Mouse (Mus musculus) layer of hippocampus, adult 11-12 months (tissue): ENCODE data around the gene Cadm2.

Source experiments
- DNase-seq: peaks from one replicate; pipeline ENCODE4 v3.0.0; 2022; ENCODE audit warnings: low spot score

The Cadm2 gene

GRCm38 (mm10) chr16:66955876-66956275 lies 664.8 kb downstream of the Cadm2 start:
- DNase-seq = no peak

DNA sequence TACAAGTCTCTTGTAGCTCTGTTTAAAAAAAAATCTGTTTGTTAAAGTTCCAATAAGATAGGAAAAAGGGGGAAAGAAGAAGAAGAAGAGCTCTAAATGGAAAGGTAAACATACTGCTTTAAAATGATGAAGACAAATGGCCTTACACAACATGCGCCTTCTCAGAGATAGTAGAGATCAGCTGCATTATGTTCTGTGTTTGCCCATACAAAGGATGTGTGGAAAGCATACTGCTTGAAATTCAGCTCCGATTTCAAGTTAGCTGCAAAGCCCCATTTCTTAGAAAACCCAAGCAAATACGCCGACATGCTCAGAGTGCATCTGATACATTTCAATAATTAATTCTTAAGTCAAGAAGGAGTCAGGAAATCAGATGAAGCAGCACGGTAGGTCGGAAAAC lies 684.4 kb downstream of the Cadm2 start:
- no peak for DNase-seq

DNA sequence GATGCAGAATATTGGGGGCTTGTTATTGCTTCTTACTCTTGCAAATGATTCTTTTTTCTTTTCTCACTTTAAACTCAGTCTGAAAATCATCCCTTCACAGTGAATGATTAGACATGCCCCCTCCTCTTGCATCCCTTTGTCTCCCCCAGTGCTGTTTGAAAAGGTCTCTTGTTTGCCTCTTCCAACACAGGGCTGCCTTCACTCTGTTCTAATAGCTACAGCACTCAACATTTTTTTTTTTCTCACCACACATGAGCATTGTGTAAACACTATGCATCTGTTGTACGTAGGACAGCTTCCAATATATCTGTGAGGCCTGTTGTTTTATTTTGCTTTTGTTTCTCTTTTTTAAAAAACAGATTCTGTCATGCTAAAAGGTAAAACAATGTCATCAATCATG lies 695.2 kb downstream of the Cadm2 start:
- DNase-seq = no peak

GRCm38 (mm10) chr16:66922753-66923152 lies 698.0 kb downstream of the Cadm2 start:
- no peak for DNase-seq

DNA sequence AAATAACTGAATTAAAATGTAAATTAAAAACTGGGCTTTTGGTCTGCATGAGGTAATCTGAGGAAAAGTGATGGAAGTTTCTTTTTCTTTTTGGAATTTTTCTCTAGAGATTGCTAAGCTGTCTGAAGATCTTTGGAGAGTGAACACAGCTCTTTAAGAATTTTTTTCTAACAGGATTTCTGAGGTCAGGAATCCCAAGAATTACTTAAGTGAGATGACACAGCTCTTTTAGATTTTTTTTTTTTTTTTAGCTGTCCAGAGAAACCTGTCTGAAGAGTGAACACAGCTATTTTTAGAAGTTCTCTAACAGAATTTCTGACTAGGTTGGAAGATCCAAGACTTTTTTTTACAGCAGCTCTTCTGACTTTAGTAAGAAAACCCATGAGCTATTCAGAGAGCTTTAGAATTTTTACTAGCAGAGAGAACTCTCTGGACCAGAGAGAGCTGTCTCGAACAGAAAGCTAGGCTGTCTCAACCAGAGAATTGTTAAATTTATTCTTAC lies 699.2 kb downstream of the Cadm2 start:
- no peak for DNase-seq

GRCm38 (mm10) chr16:66919889-66920402 lies 700.8 kb downstream of the Cadm2 start:
- no peak for DNase-seq

GRCm38 (mm10) chr16:66901801-66902200 lies 718.9 kb downstream of the Cadm2 start:
- no peak for DNase-seq

DNA sequence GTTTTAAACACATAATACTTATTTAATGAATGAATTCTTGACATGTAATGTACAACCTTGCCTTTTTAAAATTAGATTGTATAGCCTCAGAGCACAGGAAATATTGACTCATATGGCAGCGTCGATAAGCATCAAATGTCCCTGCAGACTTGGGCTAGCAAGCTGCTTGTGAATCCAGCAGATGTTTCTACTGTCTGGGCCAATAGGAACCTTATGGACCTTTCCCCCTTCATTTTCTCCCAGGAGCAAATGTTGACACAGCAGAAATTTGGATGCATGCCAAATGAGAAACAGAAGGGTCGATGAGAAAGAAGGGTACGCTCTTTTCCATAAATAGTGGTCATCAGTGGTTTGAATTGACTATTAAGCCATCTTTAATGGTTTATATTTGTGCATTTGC lies 720.0 kb downstream of the Cadm2 start:
- no peak for DNase-seq

- no peak for DNase-seq
These were observed 728.3 kb downstream of the Cadm2 start for GRCm38 (mm10) chr16:66892359-66892758.

- no peak for DNase-seq
These were observed 729.0 kb downstream of the Cadm2 start for GRCm38 (mm10) chr16:66891559-66892247.

GRCm38 (mm10) chr16:66889907-66890306 lies 730.8 kb downstream of the Cadm2 start:
- DNase-seq = no peak

DNA sequence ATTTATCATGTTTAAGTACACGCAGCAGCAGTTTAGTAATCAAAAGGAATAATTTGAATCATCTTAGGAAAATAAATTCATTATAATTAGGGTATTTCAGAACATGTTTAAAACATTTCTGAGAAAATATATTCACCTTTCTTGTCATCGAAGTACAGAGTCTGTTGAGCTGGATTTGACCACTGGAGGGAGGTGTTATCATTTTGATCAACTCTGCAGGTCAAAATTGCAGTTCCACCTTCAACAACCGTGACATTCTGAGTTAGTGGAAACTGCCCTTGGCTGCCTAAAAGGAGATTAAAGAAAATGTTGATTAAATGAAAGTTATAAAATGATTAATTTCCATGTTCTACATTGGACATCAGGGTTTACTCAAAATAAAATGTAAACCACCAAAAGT lies 738.1 kb downstream of the Cadm2 start:
- DNase-seq = no peak

GRCm38 (mm10) chr16:66871201-66871600 lies 749.5 kb downstream of the Cadm2 start:
- DNase-seq = no peak

DNA sequence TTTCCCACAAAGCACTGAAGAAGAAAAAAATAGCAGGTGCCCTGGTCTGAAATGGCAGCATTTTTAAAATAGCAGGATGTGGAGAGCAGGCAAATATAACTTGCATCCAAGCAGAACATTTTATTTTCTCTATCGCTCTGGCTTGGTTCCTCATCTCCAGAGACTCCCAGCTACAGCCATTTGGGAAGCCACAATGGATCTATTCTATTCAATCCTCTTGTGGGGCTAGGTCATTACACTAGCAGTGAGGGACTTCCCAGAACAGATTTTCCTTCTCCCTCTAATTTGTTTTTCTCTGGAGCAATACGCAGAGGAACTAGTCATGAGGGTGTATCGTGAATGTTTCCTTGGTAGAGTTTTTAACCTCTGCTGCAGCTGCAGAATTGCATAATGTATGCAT lies 769.7 kb downstream of the Cadm2 start:
- no peak for DNase-seq

- DNase-seq = no peak
These were observed 795.8 kb downstream of the Cadm2 start for GRCm38 (mm10) chr16:66824866-66825265.

GRCm38 (mm10) chr16:66811495-66811894 lies 809.2 kb downstream of the Cadm2 start:
- no peak for DNase-seq

- DNase-seq = no peak
These were observed 822.5 kb downstream of the Cadm2 start for GRCm38 (mm10) chr16:66798204-66798603.

DNA sequence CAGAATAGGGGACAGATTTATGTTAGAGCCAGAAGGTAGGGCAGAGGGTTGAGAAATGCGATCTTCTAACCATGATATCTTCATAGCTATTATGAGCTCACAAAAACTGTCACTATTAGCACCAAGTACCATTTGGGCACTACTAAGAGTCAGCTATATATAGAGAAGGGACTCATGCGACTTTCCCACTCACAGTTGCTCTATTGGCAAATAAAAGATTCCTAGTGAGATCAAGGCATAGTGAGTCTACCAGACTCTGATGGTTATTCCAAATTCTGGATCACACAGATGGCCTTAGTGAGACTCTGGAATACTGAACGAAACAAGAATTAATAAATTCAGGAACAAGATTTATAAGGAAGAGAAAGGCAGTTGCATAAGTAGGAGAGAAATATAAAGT lies 827.6 kb downstream of the Cadm2 start:
- DNase-seq = no peak

DNA sequence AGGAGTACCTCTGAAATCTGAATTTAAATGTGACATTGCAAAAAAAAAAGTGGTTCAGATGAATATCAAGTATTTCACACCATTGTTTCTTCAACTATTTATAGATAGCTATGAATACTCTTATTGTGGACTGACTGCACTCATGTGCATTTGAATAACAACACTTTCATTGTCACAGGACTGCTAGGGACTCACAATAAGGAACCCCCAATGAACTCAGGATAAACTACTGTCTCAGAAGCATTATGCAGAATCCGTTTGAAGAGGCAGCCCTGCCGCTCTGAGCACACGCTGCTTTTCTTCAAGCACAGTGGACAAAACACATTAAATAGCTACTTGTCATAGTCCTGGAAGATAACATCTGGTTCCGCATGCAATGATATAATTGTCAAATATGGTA lies 848.8 kb downstream of the Cadm2 start:
- no peak for DNase-seq

GRCm38 (mm10) chr16:66769545-66769944 lies 851.2 kb downstream of the Cadm2 start:
- DNase-seq = no peak

DNA sequence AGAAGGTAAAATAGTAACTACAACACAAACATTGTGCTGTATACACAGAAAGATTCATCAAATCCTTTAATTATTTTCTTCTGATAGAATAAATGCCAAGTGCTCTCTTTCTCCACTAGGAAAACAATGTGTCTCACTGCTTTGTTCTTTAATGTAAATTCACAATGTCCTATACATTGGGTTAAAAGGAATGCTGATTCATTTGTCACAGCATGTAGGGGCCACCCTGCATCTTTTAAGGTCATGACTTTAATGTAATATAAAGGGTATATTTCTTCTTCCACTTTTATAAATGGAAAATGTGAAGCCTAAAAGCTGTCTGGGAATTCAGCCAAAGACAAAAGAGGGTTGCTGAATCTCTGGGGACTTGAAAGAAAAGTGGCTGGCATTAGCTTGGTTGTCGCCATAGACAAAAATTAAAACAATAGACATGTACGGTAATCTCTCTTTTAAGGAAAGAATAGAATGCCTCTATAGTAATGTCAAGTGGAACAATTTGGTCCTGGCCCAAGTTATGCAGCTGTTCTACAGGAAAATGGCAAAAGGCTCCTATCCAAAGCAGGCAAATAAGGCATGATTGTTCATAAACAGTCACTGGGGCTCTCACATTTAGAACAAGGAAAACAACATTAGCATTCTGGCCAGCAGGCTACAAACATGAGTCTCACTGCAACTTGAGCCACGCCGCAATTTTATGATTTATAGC lies 851.9 kb downstream of the Cadm2 start:
- peak; percentile 52 for DNase-seq

DNA sequence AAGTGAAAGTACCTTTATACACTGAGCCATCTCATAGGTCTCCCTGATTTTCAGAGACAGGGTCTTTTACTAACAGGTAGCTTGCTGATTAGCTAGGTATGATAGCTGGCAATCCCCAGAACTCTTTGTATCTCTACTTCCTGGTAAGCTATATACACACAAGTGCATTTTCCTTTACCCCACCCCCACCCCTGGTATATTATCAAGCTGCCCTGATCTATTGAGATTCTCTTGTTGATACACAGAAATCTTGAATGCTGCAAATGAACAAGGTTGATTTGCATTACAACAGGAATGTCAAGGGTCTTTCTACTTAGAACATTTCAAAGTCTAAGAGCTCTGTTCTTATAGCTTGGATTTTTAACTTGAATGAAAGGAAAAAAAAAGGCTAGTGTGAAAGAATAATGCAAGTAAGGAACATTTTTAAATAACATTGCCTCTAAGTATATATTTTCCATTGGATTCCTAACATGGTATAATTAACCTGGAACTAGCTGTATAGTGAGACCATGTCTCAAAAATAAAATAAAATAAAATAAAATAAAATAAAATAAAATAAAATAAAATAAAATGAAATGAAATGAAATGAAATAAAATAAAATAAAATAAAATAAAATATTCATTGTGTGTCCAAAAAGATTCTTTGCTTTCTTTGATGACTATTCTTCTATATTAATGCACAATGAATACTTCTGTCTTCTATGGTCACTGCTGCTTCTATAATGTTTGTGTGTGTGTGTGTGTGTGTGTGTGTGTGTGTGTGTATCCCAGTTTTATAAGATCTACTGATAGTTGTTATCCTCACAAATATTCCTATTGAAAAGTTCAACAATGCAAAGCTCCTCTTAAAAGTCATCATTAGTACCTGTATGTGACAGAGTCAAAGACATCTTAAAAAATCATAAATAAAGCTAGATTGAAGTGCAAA lies 858.9 kb downstream of the Cadm2 start:
- DNase-seq = no peak
